Mouse (Mus musculus): Measurements from ENCODE around the gene Tet1.

GRCm38 (mm10) chr10:62918985-62919384, 10.2 kb upstream of the Tet1 start:
- TF ChIP-seq POLR2A (IDR thresholded peaks at IDR 0.05; ENCODE audit: insufficient read depth, low read length) = no peak
- TF ChIP-seq EP300 (IDR thresholded peaks at IDR 0.05; ENCODE audit: insufficient read depth, low read depth, low read length) = no peak
- TF ChIP-seq CTCF (IDR thresholded peaks at IDR 0.05; ENCODE audit: low read depth, low read length) = no peak

All from ES-Bruce4 (cell line).